Mouse (Mus musculus): ENCODE measurements around the gene Pla2g4b.

Gene Pla2g4b

GRCm38 (mm10) chr2:120015882-120016281, 17.3 kb upstream of the Pla2g4b start:
- DNase-seq (ENCODE audit: low read depth): no peak

DNA sequence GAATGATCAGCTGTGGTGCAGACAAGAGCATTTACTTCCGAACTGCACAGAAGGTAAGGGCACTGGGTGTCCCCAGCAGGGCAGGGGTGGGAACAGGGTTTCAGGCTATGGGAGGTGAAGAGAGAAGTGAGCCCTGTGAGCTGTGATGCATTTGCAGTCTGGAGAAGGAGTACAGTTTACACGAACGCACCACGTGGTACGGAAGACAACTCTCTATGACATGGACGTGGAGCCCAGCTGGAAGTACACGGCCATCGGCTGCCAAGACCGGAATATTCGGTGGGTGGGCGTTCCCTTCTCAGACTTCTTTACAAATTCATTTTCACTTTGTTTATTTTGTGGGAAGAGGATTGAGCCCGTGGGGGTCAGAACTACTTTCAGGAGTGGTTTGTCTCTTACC, 15.6 kb upstream of the Pla2g4b start:
- DNase-seq (ENCODE audit: low read depth): no peak

DNA sequence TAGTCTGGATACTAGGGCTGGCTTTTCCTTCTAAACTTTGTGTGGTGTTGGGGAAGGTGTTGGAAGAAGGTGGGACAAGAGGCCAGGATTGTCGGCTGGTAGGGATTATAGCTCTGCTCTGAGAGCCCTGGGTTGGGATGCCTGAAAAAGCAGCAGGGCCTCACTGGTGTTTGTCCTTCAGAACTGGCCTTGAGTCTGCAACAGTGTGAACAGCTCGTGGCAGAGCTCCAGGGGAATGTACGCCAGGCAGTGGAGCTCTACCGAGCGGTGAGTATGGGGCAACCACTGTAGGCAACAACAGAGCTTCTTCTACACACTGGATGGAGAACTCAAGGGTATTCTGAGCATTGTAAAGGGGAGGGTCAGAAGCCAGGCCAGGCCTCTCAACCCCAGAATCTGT, 8.9 kb upstream of the Pla2g4b start:
- no peak for DNase-seq (ENCODE audit: low read depth)

DNA sequence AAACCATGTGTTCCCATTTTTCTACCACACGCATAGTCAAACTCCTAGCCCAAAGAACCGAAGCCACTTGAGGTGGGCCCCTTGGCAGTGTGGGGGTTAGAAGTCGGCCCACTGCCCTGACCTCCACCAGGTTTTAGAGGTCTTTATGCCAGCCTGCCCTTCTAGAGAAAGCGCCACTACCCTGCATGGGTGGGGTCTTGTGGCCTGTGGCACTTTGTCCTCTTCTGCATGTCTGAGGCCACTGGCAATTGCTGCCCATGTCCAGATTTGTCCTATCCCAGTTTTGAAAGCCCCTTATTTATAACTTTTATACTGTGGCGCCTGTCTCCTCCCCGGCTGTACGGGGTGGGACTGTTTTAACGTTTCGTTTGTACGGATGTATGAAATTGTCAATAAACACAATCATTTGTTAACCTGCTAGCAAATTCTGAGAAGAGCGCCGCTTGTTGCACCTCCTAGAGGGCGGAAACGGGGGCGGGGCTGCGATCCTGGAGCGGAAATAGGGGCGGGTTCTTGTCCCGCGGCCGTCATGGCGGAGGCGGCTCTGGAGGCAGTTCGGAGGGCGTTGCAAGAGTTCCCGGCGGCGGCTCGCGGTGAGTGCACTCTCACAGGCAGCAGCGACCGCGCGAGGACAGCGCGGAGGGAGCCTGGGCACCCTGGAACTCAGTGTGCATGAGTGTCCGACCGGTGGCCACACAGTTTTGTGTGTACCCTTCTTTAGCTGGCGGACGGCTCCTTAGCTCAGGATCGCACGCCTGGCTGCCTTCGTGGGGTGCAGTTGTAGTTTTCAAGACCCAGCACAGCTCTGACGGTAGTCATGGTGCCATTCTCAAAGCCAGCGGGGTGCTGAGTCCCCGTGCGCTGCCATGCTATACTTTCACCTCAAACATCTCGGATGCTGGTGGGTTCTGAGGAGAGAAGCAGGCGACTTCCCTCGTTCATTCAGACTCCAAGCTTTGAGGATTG, 6.0 kb upstream of the Pla2g4b start, which contains the start of the genes Jmjd7 and Gm28042:
TSS of gene Jmjd7 (plus strand) at position 500 of the 966 bp plus-strand sequence.
TSS of gene Gm28042 (plus strand) at position 510 of the 966 bp plus-strand sequence.
- peak; percentile 95 for DNase-seq (ENCODE audit: low read depth)

DNA sequence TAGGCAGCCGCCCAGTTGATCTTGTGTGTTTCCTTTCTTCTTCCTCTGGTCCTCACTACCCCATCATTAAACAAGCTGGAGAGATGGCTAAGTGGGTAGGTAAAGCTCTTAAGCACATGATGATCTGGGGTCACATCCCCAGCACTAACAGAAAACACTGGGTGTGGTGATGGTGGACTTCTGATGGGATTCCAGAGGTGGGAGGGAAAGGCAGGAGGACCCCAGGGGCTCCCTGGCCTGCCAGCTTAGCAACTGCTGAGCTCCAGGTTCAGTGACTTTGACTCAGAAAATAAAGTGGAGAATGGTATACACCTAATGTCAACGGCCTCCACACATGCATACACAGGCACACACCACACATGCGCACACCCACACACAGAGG, 5.3 kb upstream of the Pla2g4b start:
- peak; percentile 28 for DNase-seq (ENCODE audit: low read depth)

- no peak for DNase-seq (ENCODE audit: low read depth)
These were observed 2.8 kb upstream of the Pla2g4b start for GRCm38 (mm10) chr2:120030380-120030779.

DNA sequence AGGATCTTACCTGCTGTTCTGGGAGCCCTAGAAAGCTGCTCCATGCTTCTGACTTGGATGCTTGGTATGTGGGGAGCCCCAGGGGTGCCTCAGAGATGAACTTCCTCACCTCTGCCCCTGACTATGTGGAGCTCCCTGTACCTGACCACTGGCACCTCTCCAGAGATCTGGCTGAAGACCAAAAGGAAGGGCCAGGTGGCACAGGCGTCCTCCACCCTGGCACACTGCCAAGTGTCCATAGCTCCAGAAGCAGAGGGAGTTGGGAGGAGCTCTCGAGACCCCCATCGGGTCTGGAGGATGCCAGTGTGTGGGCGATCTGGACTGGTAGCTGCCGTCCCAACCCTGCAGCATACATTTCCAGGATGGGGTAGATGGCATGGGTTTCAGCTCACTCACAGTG, 509 bp downstream of the Pla2g4b start:
- no peak for DNase-seq (ENCODE audit: low read depth)

DNA sequence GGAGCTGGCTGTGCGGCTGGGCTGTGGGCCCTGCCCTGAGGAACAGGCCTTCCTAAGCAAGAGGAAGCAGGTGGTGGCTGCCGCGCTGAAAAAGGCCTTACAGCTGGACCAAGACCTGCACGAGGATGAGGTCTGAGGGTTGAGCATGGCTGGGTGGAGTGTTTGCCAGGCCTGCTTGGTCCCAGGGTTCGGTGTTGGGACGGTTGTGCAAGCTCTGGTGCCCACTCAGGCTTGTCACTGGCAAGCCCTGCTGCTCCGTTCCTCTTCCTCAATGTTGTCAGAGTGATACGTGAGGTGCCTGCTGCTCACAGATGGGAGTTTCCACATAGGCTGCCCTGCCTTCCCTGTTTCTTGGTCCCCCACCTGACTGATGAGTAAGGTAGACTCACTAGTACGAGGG, 4.5 kb downstream of the Pla2g4b start:
- DNase-seq (ENCODE audit: low read depth): no peak

- no peak for DNase-seq (ENCODE audit: low read depth)
These were observed 7.8 kb downstream of the Pla2g4b start for GRCm38 (mm10) chr2:120040991-120041390.

DNA sequence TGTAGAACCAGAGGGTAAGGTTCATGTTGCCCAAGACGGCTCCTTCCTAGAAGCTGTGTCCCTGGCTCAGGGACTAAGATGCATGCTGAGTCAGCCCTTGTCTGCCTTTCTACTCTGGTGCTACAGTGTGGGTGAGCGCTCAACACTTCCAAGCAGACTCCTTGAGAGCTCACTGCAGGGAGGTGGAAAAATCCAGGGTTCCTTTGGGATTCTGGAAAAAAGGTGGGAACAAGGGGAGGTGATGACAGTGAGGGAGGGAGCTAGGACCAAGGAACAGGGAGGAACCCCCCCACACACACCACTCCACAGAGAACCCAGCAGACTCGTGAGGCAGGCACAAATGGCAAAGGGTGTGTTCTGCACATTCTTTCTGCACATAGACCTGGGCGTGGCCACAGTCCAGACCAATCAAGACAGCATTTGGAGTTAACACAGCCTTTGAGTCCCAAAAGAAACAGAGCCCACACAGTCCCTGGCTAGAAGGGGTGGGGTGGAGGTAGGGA, 10.9 kb downstream of the Pla2g4b start:
- DNase-seq (ENCODE audit: low read depth): peak; percentile 78

DNA sequence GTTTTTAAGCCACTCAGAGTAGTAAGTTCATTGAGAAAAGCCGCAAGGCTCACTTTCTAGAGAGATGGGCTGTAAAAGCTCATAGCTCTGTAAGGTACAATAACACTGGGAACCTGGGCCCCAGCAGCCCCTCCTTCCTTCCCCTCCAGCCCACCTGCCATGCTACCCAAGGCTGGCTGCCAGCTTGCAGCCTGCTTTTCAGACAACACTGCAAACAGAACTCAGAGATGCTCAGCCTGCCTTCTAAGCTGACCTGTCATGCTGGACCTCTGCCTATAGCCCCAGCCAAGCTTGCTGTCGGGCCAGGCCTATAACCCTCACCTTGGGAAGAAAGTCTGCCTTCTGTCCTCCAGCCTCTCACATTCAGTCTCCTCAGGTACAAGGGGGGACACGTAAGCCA, 11.5 kb downstream of the Pla2g4b start:
- no peak for DNase-seq (ENCODE audit: low read depth)

DNA sequence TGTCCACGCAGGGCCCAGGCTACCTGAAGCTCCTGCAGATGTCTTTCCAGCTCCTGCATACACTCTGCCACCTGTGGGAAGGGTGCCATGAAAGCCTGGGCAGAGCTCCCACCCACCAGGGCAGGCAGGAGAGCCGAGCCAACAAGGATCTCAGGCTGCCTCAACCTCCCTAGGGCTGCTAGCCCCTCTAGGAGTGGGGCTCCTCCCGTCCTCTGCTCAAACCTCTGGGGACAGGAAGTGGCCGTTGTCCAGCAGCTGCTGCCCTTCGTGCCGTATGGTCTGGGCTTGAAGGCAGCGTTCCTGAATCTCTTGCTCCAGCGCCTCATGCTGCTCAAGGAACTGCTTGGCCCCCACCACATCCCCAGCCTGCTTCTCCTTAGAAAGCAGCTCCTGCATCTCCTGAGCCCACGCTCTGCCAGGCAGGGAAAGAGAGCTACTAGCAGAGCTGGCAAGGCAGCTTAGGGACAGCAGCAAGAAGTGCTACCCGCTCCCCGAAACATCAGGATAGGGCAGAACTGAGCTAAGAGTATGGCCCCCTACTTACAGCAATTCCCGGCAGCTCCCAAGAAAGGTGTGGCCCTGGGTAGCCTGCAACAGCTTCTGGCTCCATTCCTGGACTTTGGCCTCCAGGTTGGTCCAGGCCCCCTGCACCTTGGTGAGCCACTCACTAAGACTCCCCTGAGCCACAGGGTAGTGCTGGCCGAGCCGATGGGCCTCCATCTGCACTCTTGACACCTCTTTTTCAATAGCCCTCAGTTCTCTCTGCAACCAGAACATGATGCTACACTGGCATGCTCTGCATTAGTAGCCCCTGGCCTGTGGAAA, 13.5 kb downstream of the Pla2g4b start:
- no peak for DNase-seq (ENCODE audit: low read depth)

- no peak for DNase-seq (ENCODE audit: low read depth)
These were observed 15.0 kb downstream of the Pla2g4b start for GRCm38 (mm10) chr2:120048173-120048572.

- peak; percentile 71 for DNase-seq (ENCODE audit: low read depth)
These were observed 16.5 kb downstream of the Pla2g4b start for GRCm38 (mm10) chr2:120049632-120050274.

DNA sequence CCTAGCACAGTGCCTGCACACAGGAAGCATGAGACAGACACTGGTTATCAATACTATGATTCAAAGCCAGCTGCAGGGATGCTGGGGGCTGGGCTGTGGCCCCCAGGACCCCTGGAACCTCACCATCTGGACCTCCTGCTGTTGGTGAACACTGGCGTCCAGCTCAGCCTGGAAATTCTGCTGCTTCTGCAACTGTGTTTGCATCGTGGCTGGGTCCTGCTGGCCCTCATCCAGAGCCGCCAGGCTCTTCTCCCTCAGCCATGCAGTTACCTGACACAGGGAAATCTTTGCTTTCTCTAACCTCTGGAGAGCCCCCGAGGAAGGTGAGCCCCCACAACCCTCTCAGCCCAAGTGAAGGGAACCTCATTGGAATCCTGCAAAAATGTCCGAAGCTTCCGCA, 18.2 kb downstream of the Pla2g4b start:
- no peak for DNase-seq (ENCODE audit: low read depth)

- DNase-seq (ENCODE audit: low read depth): no peak
These were observed 21.7 kb downstream of the Pla2g4b start for GRCm38 (mm10) chr2:120054771-120055552.

DNA sequence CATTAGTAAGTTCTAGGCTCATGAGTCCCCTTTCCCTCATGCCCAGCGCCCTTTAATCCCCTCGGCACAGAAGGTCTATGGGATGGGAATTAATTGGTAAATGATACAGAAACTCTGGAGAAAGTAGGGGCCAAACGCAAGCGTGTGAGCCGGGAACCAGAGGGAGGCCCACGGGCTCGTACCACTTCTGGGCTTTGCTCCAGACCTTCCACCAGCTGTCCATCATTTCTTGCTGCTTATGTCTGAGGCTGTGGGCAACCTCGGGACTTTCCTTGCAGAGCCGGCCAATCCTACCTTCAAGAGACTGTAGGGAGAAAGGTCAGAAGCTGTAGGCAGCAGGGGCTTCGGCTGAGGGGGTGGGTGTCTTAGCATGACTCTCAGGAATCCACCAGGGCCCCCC, 22.7 kb downstream of the Pla2g4b start:
- DNase-seq (ENCODE audit: low read depth): no peak

GRCm38 (mm10) chr2:120058818-120059217, 25.6 kb downstream of the Pla2g4b start:
- no peak for DNase-seq (ENCODE audit: low read depth)

- no peak for DNase-seq (ENCODE audit: low read depth)
These were observed 26.2 kb downstream of the Pla2g4b start for GRCm38 (mm10) chr2:120059466-120059865.

DNA sequence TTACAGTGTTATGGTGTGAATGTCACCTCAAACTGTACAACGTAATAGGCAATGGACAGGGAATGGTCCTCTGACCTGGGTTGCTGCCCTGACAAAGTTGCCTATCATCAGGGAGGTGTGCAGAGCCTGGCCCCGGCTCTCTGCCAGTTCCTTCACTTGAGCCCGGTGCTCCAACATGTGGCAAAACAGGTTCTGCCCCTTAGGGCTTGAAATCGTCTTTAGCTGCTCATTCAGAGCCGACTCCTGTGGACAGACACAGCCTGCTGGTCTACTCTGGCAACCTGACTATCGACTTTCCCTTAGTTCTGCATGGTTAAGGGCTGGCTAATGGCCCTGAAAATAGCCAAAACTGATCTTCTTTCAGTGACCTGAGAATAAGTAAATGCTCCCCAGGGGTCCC, 27.0 kb downstream of the Pla2g4b start:
- no peak for DNase-seq (ENCODE audit: low read depth)

DNA sequence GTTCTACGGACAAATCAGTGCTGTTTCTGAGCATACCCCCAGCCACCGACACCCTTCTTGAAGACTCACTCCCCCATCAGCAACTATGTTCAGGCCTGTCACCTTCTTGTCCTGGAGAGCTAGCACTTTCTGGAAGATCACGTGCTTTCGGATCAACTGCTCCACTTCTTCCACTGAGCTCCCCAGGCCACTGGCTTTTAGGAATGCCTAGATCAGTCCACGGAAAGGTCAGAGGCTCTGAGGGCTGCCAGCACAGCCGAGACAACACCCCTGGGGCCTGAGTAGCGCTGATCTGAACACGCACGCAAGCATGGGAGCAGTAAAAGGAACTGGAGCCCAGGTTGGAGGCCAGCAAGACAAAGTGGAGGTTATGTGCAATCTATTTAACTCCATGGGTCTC, 27.4 kb downstream of the Pla2g4b start:
- no peak for DNase-seq (ENCODE audit: low read depth)
